Mouse (Mus musculus) thymus, postnatal 36 days (tissue): ENCODE measurements around the gene Tmem39a.

Experiments
- DNase-seq, 2 experiments: peaks; one replicate each; pipeline ENCODE4 v3.0.0; 2022; ENCODE audit warnings: mixed read lengths in 2 of 2

The Tmem39a gene

DNA sequence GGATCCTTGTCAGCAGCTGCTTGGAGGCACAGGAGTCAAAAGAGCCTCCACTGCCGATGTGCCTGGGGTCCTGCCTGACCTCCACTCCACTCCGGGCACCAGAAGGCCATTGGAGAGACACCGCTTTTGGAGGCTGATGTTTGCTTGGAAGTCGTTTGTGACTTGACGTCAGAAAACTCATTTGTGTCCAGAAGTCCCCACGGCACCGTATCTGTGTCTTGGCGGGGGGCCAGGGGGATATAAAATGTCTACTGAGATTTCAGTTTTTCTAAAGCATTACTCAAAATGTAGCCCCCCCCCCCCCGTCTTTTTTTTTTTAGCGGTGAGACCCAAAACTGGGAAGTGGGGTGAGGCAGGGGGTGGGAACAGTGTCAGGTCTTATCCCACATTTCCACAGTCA, 78.6 kb downstream of the Tmem39a start:
- DNase-seq = no peak
